Mouse (Mus musculus) cerebellum, postnatal 4 days (tissue): Measurements from ENCODE around the gene Pcbp3.
"Not testable (repeated sequence)": the region's sequence is repeated elsewhere in the genome, so short reads cannot be mapped to it uniquely, and the experiment has no call there.

ENCODE experiments used
- DNase-seq, 2 experiments: peaks; one replicate each; pipeline ENCODE4 v3.0.0; 2022; ENCODE audit warnings: low spot score in 2 of 2, mixed read lengths in 1 of 2

Gene Pcbp3

GRCm38 (mm10) chr10:76961790-76962489 is at the start of gene Pcbp3:
Pcbp3 (minus strand) TSS chr10:76961887.
- DNase-seq = peak; percentile 83 to 97

- DNase-seq = no peak
Observed at GRCm38 (mm10) chr10:77008698-77009097, 47.0 kb upstream of the Pcbp3 start.

GRCm38 (mm10) chr10:77008109-77008561 is 46.4 kb upstream of the Pcbp3 start:
- peak in 1 of 2 experiments; percentile 69 for DNase-seq

- peak in 1 of 2 experiments; percentile 23 for DNase-seq
Observed at GRCm38 (mm10) chr10:77007433-77008108, 45.9 kb upstream of the Pcbp3 start.

GRCm38 (mm10) chr10:77004936-77005335 is 43.2 kb upstream of the Pcbp3 start:
- DNase-seq = peak in 1 of 2 experiments; percentile 48

- DNase-seq = peak; percentile 36 to 81
Observed at GRCm38 (mm10) chr10:76997759-76998513, 36.2 kb upstream of the Pcbp3 start.

GRCm38 (mm10) chr10:76992456-76992855 is 30.8 kb upstream of the Pcbp3 start:
- no peak for DNase-seq

GRCm38 (mm10) chr10:76988586-76988985 is 26.9 kb upstream of the Pcbp3 start:
- no peak for DNase-seq

- no peak for DNase-seq
Observed at GRCm38 (mm10) chr10:76978042-76978441, 16.4 kb upstream of the Pcbp3 start.

GRCm38 (mm10) chr10:76976699-76977098 is 15.0 kb upstream of the Pcbp3 start:
- DNase-seq = no peak

- no peak for DNase-seq
Observed at GRCm38 (mm10) chr10:76973797-76974436, 12.2 kb upstream of the Pcbp3 start.

GRCm38 (mm10) chr10:76972318-76972717 is 10.6 kb upstream of the Pcbp3 start:
- not testable (repeated sequence) for DNase-seq

- DNase-seq = no peak
Observed at GRCm38 (mm10) chr10:76970974-76971373, 9.3 kb upstream of the Pcbp3 start.

GRCm38 (mm10) chr10:76964436-76964835 is 2.7 kb upstream of the Pcbp3 start:
- no peak for DNase-seq

GRCm38 (mm10) chr10:76963997-76964396 is 2.3 kb upstream of the Pcbp3 start:
- no peak for DNase-seq

- DNase-seq = no peak
Observed at GRCm38 (mm10) chr10:76961156-76961555, 531 bp downstream of the Pcbp3 start.

- DNase-seq = no peak
Observed at GRCm38 (mm10) chr10:76958201-76958600, 3.5 kb downstream of the Pcbp3 start.

GRCm38 (mm10) chr10:76956200-76956599 is 5.5 kb downstream of the Pcbp3 start:
- no peak for DNase-seq

- DNase-seq = no peak
Observed at GRCm38 (mm10) chr10:76941038-76941437, 20.6 kb downstream of the Pcbp3 start.

- DNase-seq = no peak
Observed at GRCm38 (mm10) chr10:76936827-76937226, 24.9 kb downstream of the Pcbp3 start.

- no peak for DNase-seq
Observed at GRCm38 (mm10) chr10:76934805-76935204, 26.9 kb downstream of the Pcbp3 start.

GRCm38 (mm10) chr10:76931794-76932193 is 29.9 kb downstream of the Pcbp3 start:
- DNase-seq = no peak
